Mouse (Mus musculus) C2C12 (cell line): ENCODE measurements at regions not wholly inside any gene's neighbourhood (a gene's known extent, or its start where the extent isn't known, plus 50 kb on each side); places are given as distances from the start of the nearest gene placed in this dataset.

Experiments
- CTCF ChIP-seq: IDR thresholded peaks from one replicate; pipeline ENCODE4 v1.5.1; 2011; ENCODE audit not compliant: control insufficient read depth, insufficient read depth, insufficient read length
- MAX ChIP-seq: IDR thresholded peaks from one replicate; pipeline ENCODE4 v1.6.1; 2011; ENCODE audit warnings: mild to moderate bottlenecking, control low read depth
- USF1 ChIP-seq: IDR thresholded peaks from one replicate; pipeline ENCODE4 v1.6.1; 2011; ENCODE audit warnings: low read depth, mild to moderate bottlenecking, control low read depth, moderate library complexity

GRCm38 (mm10) chr15:37134913-37135589 lies 127.5 kb upstream of the Zfp706 start:
- no peak for TF ChIP-seq CTCF
- no peak for TF ChIP-seq USF1
- TF ChIP-seq MAX = no peak
